Mouse (Mus musculus) liver, adult 2 months (tissue): Measurements from ENCODE around the gene Park7. TPM values are rescaled to one million over a fixed set of nuclear protein-coding genes. Genes with fewer than 3 reads are reported as not detected.
A peak's percentile ranks its signal among the peaks of the same experiment; 100 is the strongest.

Source experiments
- DNase-seq: peaks from one replicate; pipeline ENCODE4 v3.0.0-alpha.2; 2011; ENCODE audit warnings: low read depth, low spot score; ENCODE audit errors: extremely low read depth
- H3K27ac ChIP-seq: fragments of 200-500 bp; replicated peaks from 2 replicates; pipeline ENCODE4 v1.5.1; 2012; ENCODE audit warnings: low read depth, mild to moderate bottlenecking, control low read depth, inconsistent platforms, low read length; ENCODE audit not compliant: insufficient read depth
- H3K27me3 ChIP-seq: fragments of 200-500 bp; 2 replicates; pipeline ENCODE4 v1.6.1; 2012; ENCODE audit warnings: mild to moderate bottlenecking, moderate library complexity, low read length, inconsistent platforms; ENCODE audit not compliant: control insufficient read depth, insufficient read depth
- H3K36me3 ChIP-seq: fragments of 200-500 bp; 2 replicates; pipeline ENCODE4 v1.6.1; 2012; ENCODE audit warnings: low read length, inconsistent platforms; ENCODE audit not compliant: control insufficient read depth, insufficient read depth
- H3K4me1 ChIP-seq: fragments of 200-500 bp; 2 replicates; pipeline ENCODE4 v1.6.1; 2011; ENCODE audit warnings: low read length; ENCODE audit not compliant: control insufficient read depth, insufficient read depth
- H3K4me3 ChIP-seq: fragments of 200-500 bp; 2 replicates; pipeline ENCODE4 v1.5.1; 2011; ENCODE audit warnings: low read depth, mild to moderate bottlenecking, control low read depth, low read length, moderate library complexity; ENCODE audit not compliant: insufficient read depth
- H3K79me2 ChIP-seq: fragments of 200-500 bp; 2 replicates; pipeline ENCODE4 v1.6.1; 2012; ENCODE audit warnings: inconsistent platforms, mild to moderate bottlenecking, low read length, moderate library complexity; ENCODE audit not compliant: control insufficient read depth, insufficient read depth
- H3K9ac ChIP-seq: fragments of 200-500 bp; 2 replicates; pipeline ENCODE4 v1.6.1; 2012; ENCODE audit warnings: low read depth, mild to moderate bottlenecking, control low read depth, inconsistent platforms, low read length
- CTCF ChIP-seq: fragments of 200-500 bp; IDR thresholded peaks from 2 replicates; pipeline ENCODE4 v1.5.1; 2011; ENCODE audit warnings: low read depth, low read length, control low read depth
- POLR2A ChIP-seq: fragments of 200-500 bp; IDR thresholded peaks from 2 replicates; pipeline ENCODE4 v1.6.1; 2011; ENCODE audit warnings: low read length, control low read depth; ENCODE audit not compliant: insufficient read depth; ENCODE audit errors: extremely low read depth
- WGBS: fragments of 180-500 bp; shearing (Covaris S2); methylation state at CpG from one replicate; pipeline ENCODE4 v1.1.7; 2018; 5-methylcytosine and 5-hydroxymethylcytosine counted together
- polyA plus RNA-seq: library from polyadenylated mRNA; depleted of rRNA; stranded (reverse); fragments of >200 nt; gene quantifications from 2 replicates; pipeline ENCODE4 v1.2.3, GENCODE M21; 2012
- total RNA-seq: library from RNA; depleted of rRNA; stranded (reverse); fragments of >200 nt; gene quantifications from 2 replicates; pipeline ENCODE4 v1.2.3, GENCODE M21; 2014

The Park7 gene
- total and polyA plus RNA-seq, 2 experiments, result 148 to 324 TPM

- no peak for DNase-seq
- no peak overlapping the region for H3K9ac ChIP-seq
- WGBS, result 84% methylated on average over 8 of the region's 8 CpGs
- H3K79me2 ChIP-seq, result no peaks in the 10 kb centered on the region
- no peak for TF ChIP-seq CTCF
- TF ChIP-seq POLR2A, result no peak
- no peak overlapping the region for H3K4me3 ChIP-seq
- H3K27me3 ChIP-seq, result no peaks in the 10 kb centered on the region
- H3K36me3 ChIP-seq, result no peaks in the 10 kb centered on the region
- no peak overlapping the region for H3K27ac ChIP-seq
- peaks cover 8% of the 10 kb centered on the region; the same call in 1 of the 2 replicates for H3K4me1 ChIP-seq
Observed at GRCm38 (mm10) chr4:150917336-150918027, 3.2 kb upstream of the Park7 start.

- WGBS, result 60% methylated on average over 10 of the region's 10 CpGs
- H3K27ac ChIP-seq, result peak overlapping the region; percentile 47
- TF ChIP-seq CTCF (no peak), POLR2A (no peak)
Observed at GRCm38 (mm10) chr4:150915181-150915906, 1.1 kb upstream of the Park7 start.

GRCm38 (mm10) chr4:150913743-150914142, 494 bp downstream of the Park7 start:
- H3K4me3 ChIP-seq, result peak overlapping the region; percentile 79
- H3K9ac ChIP-seq, result peak overlapping the region; percentile 81
- peak overlapping the region; percentile 83 for H3K27ac ChIP-seq
- H3K36me3 ChIP-seq, result no peaks in the 10 kb centered on the region
- H3K27me3 ChIP-seq, result no peaks in the 10 kb centered on the region
- WGBS, result 13% methylated on average over 12 of the region's 12 CpGs
- peak; percentile 39 for DNase-seq
- no peaks in the 10 kb centered on the region for H3K79me2 ChIP-seq
- TF ChIP-seq CTCF (no peak), POLR2A (no peak)
- H3K4me1 ChIP-seq, result peaks cover 8% of the 10 kb centered on the region; the same call in 1 of the 2 replicates

More at GRCm38 (mm10) chr4:150915181-150915906, 1.1 kb upstream of the Park7 start:
- Histone ChIP-seq H3K36me3 (no peaks in the 10 kb centered on the region), H3K4me1 (peaks cover 8% of the 10 kb centered on the region; the same call in 1 of the 2 replicates), H3K27me3 (no peaks in the 10 kb centered on the region), H3K79me2 (no peaks in the 10 kb centered on the region), H3K9ac (peak overlapping the region; percentile 49), H3K4me3 (peak overlapping the region; percentile 44)
- DNase-seq, result no peak

- 84% methylated on average over 19 of the region's 19 CpGs for WGBS
- TF ChIP-seq POLR2A, result no peak
- TF ChIP-seq CTCF, result no peak
Observed at GRCm38 (mm10) chr4:150910164-150910951, 3.9 kb downstream of the Park7 start.

GRCm38 (mm10) chr4:150909451-150910156, 4.6 kb downstream of the Park7 start:
- peak overlapping the region; percentile 69 for H3K4me3 ChIP-seq
- DNase-seq, result peak; percentile 85
- H3K27ac ChIP-seq, result peak overlapping the region; percentile 95
- H3K4me1 ChIP-seq, result peaks cover 3% of the 10 kb centered on the region; the same call in 1 of the 2 replicates
- under 1% methylated on average over 56 of the region's 56 CpGs for WGBS
- peaks cover 2% of the 10 kb centered on the region; the same call in 1 of the 2 replicates for H3K36me3 ChIP-seq
- peak; percentile 74 for TF ChIP-seq POLR2A
- TF ChIP-seq CTCF, result no peak
- peak overlapping the region; percentile 93 for H3K9ac ChIP-seq
- H3K27me3 ChIP-seq, result no peaks in the 10 kb centered on the region
- H3K79me2 ChIP-seq, result peaks cover 2% of the 10 kb centered on the region; the same call in 1 of the 2 replicates

More at GRCm38 (mm10) chr4:150910164-150910951, 3.9 kb downstream of the Park7 start:
- H3K27me3 ChIP-seq, result no peaks in the 10 kb centered on the region
- no peaks in the 10 kb centered on the region; the same call in 1 of the 2 replicates for H3K36me3 ChIP-seq
- peak overlapping the region; percentile 51 for H3K27ac ChIP-seq
- peaks cover 8% of the 10 kb centered on the region; the same call in 1 of the 2 replicates for H3K4me1 ChIP-seq
- no peak for DNase-seq
- H3K9ac ChIP-seq, result peak overlapping the region; percentile 33
- H3K4me3 ChIP-seq, result no peak overlapping the region
- peaks cover 2% of the 10 kb centered on the region; the same call in 1 of the 2 replicates for H3K79me2 ChIP-seq
